Mouse (Mus musculus) liver, embryonic 14.5 days (tissue): ENCODE results near the gene Olfr556. TPM values are rescaled to one million over a fixed set of nuclear protein-coding genes. Genes with fewer than 3 reads are reported as not detected.
"Not testable (repeated sequence)": the region's sequence is repeated elsewhere in the genome, so short reads cannot be mapped to it uniquely, and the experiment has no call there.

Experiments used
- ATAC-seq: fragments of 200-750 bp; cut with Nextera tagmentation; 2 replicates; pipeline ENCODE4 v1.8.0; 2017; ENCODE audit warnings: moderate number of reproducible peaks, mild to moderate bottlenecking, moderate library complexity; ENCODE audit not compliant: insufficient read depth
- DNase-seq, 3 experiments: peaks; one replicate each; pipeline ENCODE4 v3.0.0-alpha.2; 2012 to 2013; ENCODE audit warnings: low read depth in 3 of 3, low spot score in 3 of 3
- H3K27ac ChIP-seq: fragments of 300-500 bp; sonication (generic); 2 replicates; pipeline ENCODE4 v1.5.1; 2014; ENCODE audit warnings: moderate library complexity, mild to moderate bottlenecking, control low read depth, inconsistent platforms
- H3K27me3 ChIP-seq: fragments of 300-500 bp; sonication (generic); 2 replicates; pipeline ENCODE4 v1.6.1; 2014; ENCODE audit warnings: mild to moderate bottlenecking, low read length, moderate library complexity; ENCODE audit not compliant: control insufficient read depth, insufficient read depth
- H3K36me3 ChIP-seq: fragments of 300-500 bp; sonication (generic); replicated peaks from 2 replicates; pipeline ENCODE4 v1.6.1; 2014; ENCODE audit warnings: low read depth; ENCODE audit not compliant: control insufficient read depth, insufficient read depth
- H3K4me1 ChIP-seq, 2 experiments: fragments of 200-500 bp in 1 of 2; fragments of 300-500 bp in 1 of 2; sonication (generic) in 1 of 2; replicated peaks; 2 replicates each; pipeline ENCODE4 v1.6.1; 2012 to 2014; ENCODE audit warnings: antibody characterized with exemption in 1 of 2, inconsistent platforms in 1 of 2, low read length in 1 of 2; ENCODE audit not compliant: control insufficient read depth in 2 of 2, insufficient read depth in 2 of 2
- H3K4me2 ChIP-seq: fragments of 300-500 bp; sonication (generic); 2 replicates; pipeline ENCODE4 v1.6.1; 2014; ENCODE audit warnings: low read depth, mild to moderate bottlenecking, control low read depth, moderate library complexity
- H3K4me3 ChIP-seq, 2 experiments: fragments of 200-500 bp in 1 of 2; fragments of 300-500 bp in 1 of 2; sonication (generic) in 1 of 2; 2 replicates each; pipeline ENCODE4 v1.5.1; 2012 to 2014; ENCODE audit warnings: low read depth in 2 of 2, low read length in 2 of 2, mild to moderate bottlenecking in 2 of 2, control low read depth in 1 of 2, inconsistent platforms in 1 of 2, moderate library complexity in 1 of 2; ENCODE audit not compliant: insufficient read depth in 1 of 2
- H3K9ac ChIP-seq: fragments of 300-500 bp; sonication (generic); replicated peaks from 2 replicates; pipeline ENCODE4 v1.6.1; 2014; ENCODE audit warnings: mild to moderate bottlenecking, control low read depth, moderate library complexity
- H3K9me3 ChIP-seq: fragments of 300-500 bp; sonication (generic); 2 replicates; pipeline ENCODE4 v1.6.1; 2016; ENCODE audit warnings: low read length, mixed read lengths; ENCODE audit not compliant: control insufficient read depth
- CTCF ChIP-seq: IDR thresholded peaks from 2 replicates; pipeline ENCODE4 v1.5.1; 2016; ENCODE audit warnings: antibody characterized with exemption, low read depth, control low read depth
- EP300 ChIP-seq: IDR thresholded peaks from 2 replicates; pipeline ENCODE4 v1.6.1; 2016; ENCODE audit warnings: antibody characterized with exemption, low read depth
- WGBS: fragments of 180-500 bp; shearing (Covaris S2); extraction: QIAGEN DNeasy Blood & Tissue Kit; methylation state at CpG from one replicate; pipeline ENCODE4 v1.1.7; 2014; ENCODE audit not compliant: insufficient replicate concordance; 5-methylcytosine and 5-hydroxymethylcytosine counted together
- polyA plus RNA-seq, 2 experiments: library from polyadenylated mRNA; depleted of rRNA in 1 of 2; stranded (reverse) in 1 of 2; unstranded in 1 of 2; fragments of >200 nt; fragmentation: Nextera tagmentation in 1 of 2; extraction: Ambion mirVana in 1 of 2; gene quantifications; 2 replicates each; pipeline versions ENCODE4 v1.2.1 to v1.2.3; 2012 to 2014

Gene Olfr556
- polyA plus RNA-seq (2012; rRNA removed): not detected in 2 replicates
- polyA plus RNA-seq (2014; fragmentation: Nextera tagmentation; extraction: Ambion mirVana): not detected in 2 replicates

GRCm38 (mm10) chr7:102664599-102664998 is at the start of gene Olfr556:
Gene Olfr556, plus strand, starts transcription at chr7:102664899.
- TF ChIP-seq CTCF (no peak), EP300 (no peak)
- ATAC-seq (no peak), DNase-seq (no peak)
- Histone ChIP-seq H3K9ac (no peak within 1 kb of the TSS), H3K9me3 (no peaks in the 10 kb centered on the region), H3K36me3 (no peaks in the 10 kb centered on the region), H3K4me2 (no peak within 1 kb of the TSS), H3K4me1 (no peaks in the 10 kb centered on the region), H3K27ac (no peak within 1 kb of the TSS), H3K27me3 (no peaks in the 10 kb centered on the region), H3K4me3 (no peak within 1 kb of the TSS)
- WGBS: 56% methylated on average over 3 of the region's 3 CpGs

- no peak for TF ChIP-seq EP300
- TF ChIP-seq CTCF: no peak
- Histone ChIP-seq H3K27ac (no peak within 1 kb of the TSS), H3K4me1 (no peaks in the 10 kb centered on the region), H3K4me3 (no peak within 1 kb of the TSS), H3K4me2 (no peak within 1 kb of the TSS), H3K9me3 (no peaks in the 10 kb centered on the region), H3K27me3 (no peaks in the 10 kb centered on the region), H3K36me3 (no peaks in the 10 kb centered on the region), H3K9ac (no peak within 1 kb of the TSS)
- ATAC-seq (no peak), DNase-seq (no peak)
Measured at GRCm38 (mm10) chr7:102618118-102618517, 46.6 kb upstream of the Olfr556 start, which contains the start of gene Olfr553. Gene Olfr553, minus strand, starts transcription at chr7:102618218.

GRCm38 (mm10) chr7:102619608-102620007 is 45.1 kb upstream of the Olfr556 start:
- H3K27me3 ChIP-seq: no peaks in the 10 kb centered on the region
- H3K4me2 ChIP-seq: no peak overlapping the region
- H3K4me3 ChIP-seq: no peak overlapping the region
- no peak overlapping the region for H3K9ac ChIP-seq
- no peaks in the 10 kb centered on the region for H3K4me1 ChIP-seq
- H3K9me3 ChIP-seq: no peaks in the 10 kb centered on the region
- TF ChIP-seq CTCF: no peak
- TF ChIP-seq EP300: no peak
- ATAC-seq (no peak), DNase-seq (no peak)
- H3K36me3 ChIP-seq: no peaks in the 10 kb centered on the region
- H3K27ac ChIP-seq: no peak overlapping the region
- WGBS: 51% methylated on average over 5 of the region's 5 CpGs

- not testable (repeated sequence) for H3K4me1 ChIP-seq, H3K4me2 ChIP-seq, ATAC-seq, H3K9me3 ChIP-seq, H3K27ac ChIP-seq, H3K4me3 ChIP-seq, DNase-seq, H3K9ac ChIP-seq, H3K36me3 ChIP-seq, H3K27me3 ChIP-seq
- WGBS: 68% methylated on average over 12 of the region's 19 CpGs
Measured at GRCm38 (mm10) chr7:102620368-102620767, 44.3 kb upstream of the Olfr556 start.

- 20% methylated on average over 3 of the region's 3 CpGs for WGBS
- TF ChIP-seq EP300 (no peak), CTCF (peak; percentile 67)
- ATAC-seq (no peak), DNase-seq (peak in 1 of 3 experiments; percentile 35)
- no peaks in the 10 kb centered on the region for H3K4me1 ChIP-seq
- no peak overlapping the region for H3K4me2 ChIP-seq
- no peak overlapping the region for H3K9ac ChIP-seq
- no peaks in the 10 kb centered on the region for H3K36me3 ChIP-seq
- no peaks in the 10 kb centered on the region for H3K9me3 ChIP-seq
- H3K27ac ChIP-seq: no peak overlapping the region
- H3K4me3 ChIP-seq: no peak overlapping the region
- H3K27me3 ChIP-seq: no peaks in the 10 kb centered on the region
Measured at GRCm38 (mm10) chr7:102636665-102637064, 28.0 kb upstream of the Olfr556 start.

GRCm38 (mm10) chr7:102638132-102638531 is 26.6 kb upstream of the Olfr556 start, which contains the start of gene Olfr554:
Gene Olfr554, plus strand, starts transcription at chr7:102638432.
- no peak within 1 kb of the TSS for H3K4me2 ChIP-seq
- no peak for ATAC-seq
- no peaks in the 10 kb centered on the region for H3K27me3 ChIP-seq
- no peak within 1 kb of the TSS for H3K27ac ChIP-seq
- H3K9me3 ChIP-seq: no peaks in the 10 kb centered on the region
- H3K4me3 ChIP-seq: no peak within 1 kb of the TSS
- no peaks in the 10 kb centered on the region for H3K36me3 ChIP-seq
- no peak for DNase-seq
- no peaks in the 10 kb centered on the region for H3K4me1 ChIP-seq
- 26% methylated on average over 1 of the region's 1 CpGs for WGBS
- H3K9ac ChIP-seq: no peak within 1 kb of the TSS
- no peak for TF ChIP-seq CTCF
- no peak for TF ChIP-seq EP300

GRCm38 (mm10) chr7:102644945-102645344 is 19.8 kb upstream of the Olfr556 start:
- not testable (repeated sequence) for ATAC-seq, DNase-seq, H3K27ac ChIP-seq, H3K36me3 ChIP-seq, H3K4me3 ChIP-seq, H3K27me3 ChIP-seq, H3K4me1 ChIP-seq, H3K9ac ChIP-seq, H3K4me2 ChIP-seq, H3K9me3 ChIP-seq
- WGBS: 57% methylated on average over 3 of the region's 4 CpGs
